Mouse (Mus musculus) olfactory bulb, adult 2 months (tissue): Measurements from ENCODE around the gene Arhgap1.

Source experiments
- CTCF ChIP-seq: fragments of 200-500 bp; IDR thresholded peaks from 2 replicates; pipeline ENCODE4 v1.5.1; 2012; ENCODE audit warnings: low read depth, mild to moderate bottlenecking, low read length, moderate library complexity; ENCODE audit not compliant: insufficient read depth
- POLR2A ChIP-seq: fragments of 200-500 bp; IDR thresholded peaks from 2 replicates; pipeline ENCODE4 v1.6.1; 2012; ENCODE audit warnings: mild to moderate bottlenecking, low read depth, low read length, moderate library complexity; ENCODE audit not compliant: insufficient read depth

GRCm38 (mm10) chr2:91629682-91630081 lies 20.0 kb upstream of the Arhgap1 start:
- TF ChIP-seq POLR2A (no peak), CTCF (no peak)
